Mouse (Mus musculus) neural tube, embryonic 11.5 days (tissue): ENCODE data around the gene Foxc1. TPM values are rescaled to one million over a fixed set of nuclear protein-coding genes. Genes with fewer than 3 reads are reported as not detected.

Source experiments
- ATAC-seq: fragments of 200-750 bp; cut with Nextera tagmentation; 2 replicates; pipeline ENCODE4 v1.8.0; 2017; ENCODE audit warnings: moderate number of reproducible peaks, mild to moderate bottlenecking, moderate TSS enrichment, moderate library complexity; ENCODE audit not compliant: insufficient read depth, low FRiP score, low TSS enrichment
- DNase-seq: peaks from one replicate; pipeline ENCODE4 v3.0.0-alpha.2; 2015; ENCODE audit warnings: low spot score
- H3K27ac ChIP-seq: fragments of 300-500 bp; sonication (generic); 2 replicates; pipeline ENCODE4 v1.5.1; 2014; ENCODE audit warnings: low read depth, mild to moderate bottlenecking, low read length
- H3K27me3 ChIP-seq: fragments of 300-500 bp; sonication (generic); 2 replicates; pipeline ENCODE4 v1.6.1; 2014; ENCODE audit warnings: mild to moderate bottlenecking, low read length, mixed read lengths; ENCODE audit not compliant: control insufficient read depth, insufficient read depth
- H3K36me3 ChIP-seq: fragments of 300-500 bp; sonication (generic); 2 replicates; pipeline ENCODE4 v1.6.1; 2014; ENCODE audit warnings: mild to moderate bottlenecking, low read length, moderate library complexity, mixed read lengths; ENCODE audit not compliant: control insufficient read depth, insufficient read depth
- H3K4me1 ChIP-seq: fragments of 300-500 bp; sonication (generic); 2 replicates; pipeline ENCODE4 v1.6.1; 2014; ENCODE audit warnings: low read length, mixed read lengths; ENCODE audit not compliant: control insufficient read depth, insufficient read depth
- H3K4me2 ChIP-seq: fragments of 300-500 bp; sonication (generic); 2 replicates; pipeline ENCODE4 v1.6.1; 2014; ENCODE audit warnings: low read depth, mild to moderate bottlenecking, moderate library complexity
- H3K4me3 ChIP-seq: fragments of 300-500 bp; sonication (generic); 2 replicates; pipeline ENCODE4 v1.5.1; 2014; ENCODE audit warnings: low read depth, low read length
- H3K9ac ChIP-seq: fragments of 300-500 bp; sonication (generic); 2 replicates; pipeline ENCODE4 v1.6.1; 2014; ENCODE audit warnings: mild to moderate bottlenecking, low read length
- H3K9me3 ChIP-seq: fragments of 300-500 bp; sonication (generic); 2 replicates; pipeline ENCODE4 v1.6.1; 2016; ENCODE audit warnings: low read length; ENCODE audit not compliant: control insufficient read depth
- WGBS: fragments of 180-500 bp; shearing (Covaris S2); extraction: QIAGEN DNeasy Blood & Tissue Kit; methylation state at CpG from one replicate; pipeline ENCODE4 v1.1.7; 2014; 5-methylcytosine and 5-hydroxymethylcytosine counted together
- polyA plus RNA-seq: library from polyadenylated mRNA; unstranded; fragments of >200 nt; fragmentation: Nextera tagmentation; extraction: Ambion mirVana; gene quantifications from 2 replicates; pipeline ENCODE4 v1.2.1, GENCODE M21; 2014

The Foxc1 gene
- polyA plus RNA-seq, result 7.4 and 8.1 TPM in 2 replicates

DNA sequence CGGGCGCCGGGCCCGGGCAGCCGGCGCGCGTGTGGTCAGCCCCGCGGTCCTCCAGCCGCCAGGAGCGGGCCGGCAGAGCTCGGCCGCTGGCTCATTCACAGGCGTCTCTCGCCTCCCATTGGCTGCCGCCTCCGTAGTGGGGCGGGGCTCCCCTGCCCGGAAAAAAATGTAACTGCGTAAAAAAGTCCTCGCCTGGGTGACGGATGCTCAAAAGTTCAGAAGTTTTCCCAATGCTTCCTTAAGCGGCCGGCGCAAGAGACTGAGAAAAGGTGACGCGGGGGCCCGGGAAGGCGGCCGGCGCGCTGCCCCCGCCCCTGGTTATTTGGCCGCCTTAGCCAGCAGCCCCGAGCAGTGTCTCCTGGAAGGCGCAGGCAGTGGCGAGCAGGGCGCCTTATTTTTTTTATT, at the start of gene Foxc1:
TSS of gene Foxc1 (plus strand) at position 206 of the 405 bp plus-strand sequence.
- peak; percentile 82 for ATAC-seq
- peaks cover 7% of the 10 kb centered on the region; the same call in 1 of the 2 replicates for H3K4me1 ChIP-seq
- peak within 1 kb of the TSS; percentile 57 for H3K4me3 ChIP-seq
- peak within 1 kb of the TSS; percentile 75 for H3K4me2 ChIP-seq
- peaks cover 90% of the 10 kb centered on the region for H3K27me3 ChIP-seq
- H3K9ac ChIP-seq, result peak within 1 kb of the TSS; percentile 79
- H3K9me3 ChIP-seq, result no peaks in the 10 kb centered on the region
- peak; percentile 88 for DNase-seq
- under 1% methylated on average over 40 of the region's 40 CpGs for WGBS
- H3K36me3 ChIP-seq, result no peaks in the 10 kb centered on the region
- H3K27ac ChIP-seq, result peak within 1 kb of the TSS; percentile 93

DNA sequence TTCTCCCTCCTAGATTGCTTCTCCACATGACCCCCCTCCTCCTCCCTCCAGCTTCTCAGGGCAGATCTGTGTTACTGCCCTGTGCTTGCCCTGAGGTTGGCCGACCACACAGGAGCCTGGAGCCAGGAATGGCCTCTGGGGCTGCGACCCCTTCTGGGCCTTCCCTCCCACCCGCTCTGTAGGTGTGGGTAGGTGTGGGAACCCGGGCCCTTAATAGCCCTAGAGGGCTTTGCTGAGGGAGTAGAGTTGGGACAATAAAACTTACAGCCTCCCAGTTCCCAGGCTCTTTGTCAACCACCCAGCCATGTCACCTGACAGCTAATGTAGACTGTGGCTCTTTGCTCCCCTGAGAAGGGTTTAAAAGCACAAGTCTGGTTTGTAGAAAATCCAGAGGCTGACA, 46.0 kb upstream of the Foxc1 start:
- DNase-seq (no peak), ATAC-seq (no peak)
- no peak overlapping the region for H3K27ac ChIP-seq
- no peaks in the 10 kb centered on the region for H3K9me3 ChIP-seq
- no peak overlapping the region for H3K4me3 ChIP-seq
- 9% methylated on average over 4 of the region's 4 CpGs for WGBS
- H3K36me3 ChIP-seq, result no peaks in the 10 kb centered on the region
- no peaks in the 10 kb centered on the region for H3K27me3 ChIP-seq
- no peak overlapping the region for H3K4me2 ChIP-seq
- H3K4me1 ChIP-seq, result peaks cover 6% of the 10 kb centered on the region; the same call in 1 of the 2 replicates
- no peak overlapping the region for H3K9ac ChIP-seq

DNA sequence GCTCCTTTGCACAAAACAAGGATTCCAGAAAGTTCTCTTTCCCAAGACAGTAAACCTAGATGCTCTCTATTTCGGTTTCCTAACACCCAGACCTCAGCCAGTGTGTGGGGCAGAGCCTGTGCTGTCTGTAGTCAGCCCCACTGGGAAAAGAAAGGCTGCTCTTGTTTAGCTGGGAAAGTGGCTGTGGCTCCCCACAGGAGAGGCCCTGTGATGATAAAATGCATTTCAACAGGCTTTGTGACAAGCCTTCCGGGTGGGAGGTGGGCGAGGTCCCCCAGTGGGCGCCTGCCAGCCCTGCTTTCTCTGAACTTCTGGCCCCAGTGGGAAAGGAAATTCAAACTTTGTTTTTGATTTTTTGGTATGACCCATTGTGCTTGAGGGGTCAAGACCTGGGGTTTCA, 45.4 kb upstream of the Foxc1 start:
- Histone ChIP-seq H3K9me3 (no peaks in the 10 kb centered on the region), H3K4me3 (no peak overlapping the region), H3K4me2 (no peak overlapping the region), H3K27ac (no peak overlapping the region), H3K4me1 (peaks cover 6% of the 10 kb centered on the region; the same call in 1 of the 2 replicates), H3K36me3 (no peaks in the 10 kb centered on the region), H3K27me3 (no peaks in the 10 kb centered on the region), H3K9ac (no peak overlapping the region)
- ATAC-seq (no peak), DNase-seq (no peak)
- 40% methylated on average over 4 of the region's 4 CpGs for WGBS

DNA sequence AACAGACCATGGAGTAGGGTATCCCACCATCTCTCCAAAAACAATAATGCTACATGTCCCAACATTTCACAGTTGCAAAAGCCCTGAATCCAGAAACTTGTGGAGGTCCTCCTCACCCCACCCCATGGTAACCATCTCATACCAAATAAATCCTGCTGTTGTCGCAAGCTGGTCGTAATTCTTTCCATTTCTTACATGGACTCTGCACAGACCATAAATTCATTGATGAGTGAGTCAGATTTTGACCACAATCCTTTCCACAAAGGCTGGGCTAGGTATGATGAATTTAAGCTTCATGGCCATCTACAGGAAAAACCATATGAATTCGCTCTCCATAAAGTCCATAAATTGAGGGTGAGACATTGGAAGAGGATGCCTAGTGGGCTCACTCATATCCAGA, 42.0 kb upstream of the Foxc1 start:
- Histone ChIP-seq H3K9me3 (no peaks in the 10 kb centered on the region), H3K4me2 (no peak overlapping the region), H3K27me3 (no peaks in the 10 kb centered on the region), H3K4me1 (peaks cover 6% of the 10 kb centered on the region; the same call in 1 of the 2 replicates), H3K9ac (no peak overlapping the region), H3K36me3 (no peaks in the 10 kb centered on the region), H3K4me3 (no peak overlapping the region), H3K27ac (no peak overlapping the region)
- ATAC-seq, result no peak
- WGBS, result 92% methylated on average over 3 of the region's 3 CpGs
- no peak for DNase-seq

DNA sequence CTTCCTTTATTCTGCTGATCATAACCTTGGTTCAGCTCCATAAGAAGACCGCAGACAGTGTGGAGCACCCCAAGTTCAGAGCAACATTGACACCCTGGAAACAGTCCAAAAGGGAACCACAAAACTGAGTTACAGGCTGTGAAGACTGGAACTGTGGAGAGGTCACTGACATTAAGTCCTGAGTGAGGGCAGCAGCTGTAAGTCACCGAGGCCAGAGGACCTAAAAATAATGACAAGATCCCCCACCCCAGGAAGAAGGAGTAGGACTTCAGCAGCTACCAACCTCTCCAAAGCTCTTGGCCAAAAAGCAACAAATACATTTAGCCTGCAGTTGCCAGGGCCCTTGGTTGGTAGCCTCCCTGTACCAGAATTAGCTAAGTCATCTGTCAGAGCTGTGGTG, 40.9 kb upstream of the Foxc1 start:
- H3K4me2 ChIP-seq, result no peak overlapping the region
- H3K36me3 ChIP-seq, result no peaks in the 10 kb centered on the region
- H3K27me3 ChIP-seq, result no peaks in the 10 kb centered on the region
- DNase-seq (no peak), ATAC-seq (no peak)
- H3K9ac ChIP-seq, result no peak overlapping the region
- WGBS, result 88% methylated on average over 2 of the region's 2 CpGs
- H3K9me3 ChIP-seq, result no peaks in the 10 kb centered on the region
- H3K4me3 ChIP-seq, result no peak overlapping the region
- H3K27ac ChIP-seq, result no peak overlapping the region
- peaks cover 3% of the 10 kb centered on the region; the same call in 1 of the 2 replicates for H3K4me1 ChIP-seq

DNA sequence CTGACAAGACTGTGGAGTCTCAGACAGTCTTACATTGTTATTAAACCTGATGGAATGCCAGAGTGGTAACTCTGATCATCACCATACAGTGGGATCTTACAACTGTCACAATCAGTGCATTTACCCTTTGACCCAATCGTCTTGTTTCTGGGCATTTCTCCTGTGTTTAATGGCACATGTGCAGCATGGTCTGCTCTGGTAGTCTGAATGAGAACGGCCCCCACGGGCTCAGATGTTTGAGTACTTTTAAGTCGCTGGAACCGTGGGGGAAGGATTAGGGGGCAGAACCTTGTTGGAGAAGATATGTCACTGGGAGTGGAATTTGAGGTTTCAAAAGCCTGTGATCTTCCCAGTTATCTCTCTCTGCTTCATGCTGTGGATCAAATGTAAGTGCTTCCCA, 33.6 kb upstream of the Foxc1 start:
- Histone ChIP-seq H3K4me2 (no peak overlapping the region), H3K9me3 (no peaks in the 10 kb centered on the region), H3K27me3 (no peaks in the 10 kb centered on the region), H3K9ac (no peak overlapping the region), H3K27ac (no peak overlapping the region), H3K4me3 (no peak overlapping the region), H3K4me1 (no peaks in the 10 kb centered on the region), H3K36me3 (no peaks in the 10 kb centered on the region)
- DNase-seq (no peak), ATAC-seq (no peak)
- WGBS, result 85% methylated on average over 5 of the region's 5 CpGs

DNA sequence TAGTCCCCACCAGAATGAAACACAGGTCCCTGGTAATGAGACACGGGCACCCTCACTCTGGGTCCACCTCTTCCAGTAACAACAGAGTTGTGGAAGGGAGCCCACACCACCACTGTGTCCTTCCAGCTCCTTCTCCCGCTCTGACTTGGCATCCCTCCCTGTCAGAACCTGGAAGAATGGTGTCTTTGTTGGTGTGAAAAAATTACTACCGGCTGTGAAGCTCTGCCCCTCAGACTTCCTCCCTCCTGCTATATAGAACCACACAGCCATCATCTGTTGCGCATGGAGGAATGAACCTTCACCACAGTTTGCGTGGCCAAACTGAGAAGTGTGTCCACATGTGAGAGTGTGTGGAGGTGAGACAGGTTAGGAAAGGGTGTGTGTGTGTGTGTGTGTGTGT, 30.7 kb upstream of the Foxc1 start:
- Histone ChIP-seq H3K9me3 (no peaks in the 10 kb centered on the region), H3K4me2 (no peak overlapping the region), H3K4me1 (no peaks in the 10 kb centered on the region), H3K9ac (no peak overlapping the region), H3K27me3 (no peaks in the 10 kb centered on the region), H3K27ac (no peak overlapping the region), H3K4me3 (no peak overlapping the region), H3K36me3 (no peaks in the 10 kb centered on the region)
- no peak for DNase-seq
- no peak for ATAC-seq
- WGBS, result 74% methylated on average over 5 of the region's 5 CpGs

DNA sequence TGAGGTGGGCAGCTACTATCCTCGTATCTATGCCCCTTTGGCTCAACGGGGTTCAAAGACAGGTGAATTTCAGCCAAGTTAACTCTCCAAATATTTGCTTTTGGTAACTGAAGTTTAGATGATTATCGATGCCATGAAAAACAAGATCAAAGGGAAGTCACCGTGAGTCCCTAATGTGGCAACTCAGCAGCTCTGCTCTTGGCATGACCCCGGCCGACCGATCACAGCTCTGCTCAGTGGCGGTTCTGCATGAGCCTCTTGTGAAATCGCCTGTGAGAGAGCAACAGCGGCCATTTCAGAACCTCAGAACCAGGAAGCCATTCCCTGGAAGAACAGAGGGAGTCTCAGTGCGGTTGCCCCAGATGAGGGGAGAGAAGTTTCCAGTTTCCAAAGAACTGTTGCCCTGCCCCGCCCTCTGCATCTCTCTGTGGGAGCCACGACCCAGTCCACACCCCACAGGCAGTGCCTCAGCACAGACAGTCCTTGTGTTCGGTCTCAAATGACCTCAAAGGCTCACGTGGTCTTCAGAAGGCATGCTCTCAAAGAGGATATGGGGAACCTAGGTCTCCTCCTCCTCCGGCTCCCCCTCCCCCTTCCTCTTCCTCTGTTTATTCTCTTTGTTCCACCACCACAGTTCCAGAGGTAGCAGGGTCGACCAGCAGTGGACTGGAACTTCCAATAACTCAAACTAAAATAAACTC, 27.0 kb upstream of the Foxc1 start:
- Histone ChIP-seq H3K36me3 (no peaks in the 10 kb centered on the region), H3K4me3 (no peak overlapping the region), H3K4me2 (no peak overlapping the region), H3K9me3 (no peaks in the 10 kb centered on the region), H3K9ac (no peak overlapping the region), H3K27me3 (no peaks in the 10 kb centered on the region), H3K27ac (no peak overlapping the region), H3K4me1 (no peaks in the 10 kb centered on the region)
- 71% methylated on average over 17 of the region's 17 CpGs for WGBS
- DNase-seq, result no peak
- ATAC-seq, result no peak

DNA sequence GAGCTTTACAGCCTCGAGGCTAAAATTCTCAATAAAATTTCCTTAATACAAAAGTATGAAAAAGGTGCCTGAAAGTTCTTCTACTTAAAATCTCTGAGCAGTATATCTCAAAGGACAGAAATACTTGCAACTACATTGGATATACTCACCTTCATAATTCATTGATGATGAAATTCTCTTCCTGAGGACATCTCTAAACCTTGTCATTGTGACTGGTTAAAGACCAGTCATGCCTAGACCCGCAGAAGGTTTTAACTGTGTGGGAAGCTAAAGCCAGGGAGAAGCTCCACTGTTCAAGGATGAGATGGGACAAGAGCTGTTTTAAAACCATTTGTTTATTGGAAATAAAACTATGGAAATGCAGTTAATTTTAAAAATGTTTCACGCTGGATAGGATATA, 26.1 kb upstream of the Foxc1 start:
- ATAC-seq (no peak), DNase-seq (no peak)
- Histone ChIP-seq H3K27ac (no peak overlapping the region), H3K27me3 (no peaks in the 10 kb centered on the region), H3K4me2 (no peak overlapping the region), H3K36me3 (no peaks in the 10 kb centered on the region), H3K4me3 (no peak overlapping the region), H3K9ac (no peak overlapping the region), H3K4me1 (no peaks in the 10 kb centered on the region), H3K9me3 (no peaks in the 10 kb centered on the region)
- 94% methylated on average over 3 of the region's 3 CpGs for WGBS
